Mouse (Mus musculus): ENCODE measurements around the gene Prkab2. TPM values are rescaled to one million over a fixed set of nuclear protein-coding genes. Genes with fewer than 3 reads are reported as not detected.

The Prkab2 gene
- polyA plus RNA-seq (2015; fragmentation: Nextera tagmentation; extraction: Ambion mirVana), result 4.9 and 5.1 TPM in 2 replicates

GRCm38 (mm10) chr3:97657655-97658411, at the start of gene Prkab2:
Gene Prkab2 (plus strand): TSS chr3:97658193.
- H3K27ac ChIP-seq, result peak within 1 kb of the TSS; percentile 41; the same call in 1 of the 2 replicates
- no peaks in the 10 kb centered on the region for H3K9me3 ChIP-seq
- 2% methylated on average over 49 of the region's 51 CpGs for WGBS
- peaks cover 12% of the 10 kb centered on the region for H3K4me1 ChIP-seq
- peak within 1 kb of the TSS; percentile 65 for H3K9ac ChIP-seq
- H3K4me2 ChIP-seq, result peak within 1 kb of the TSS; percentile 83
- H3K36me3 ChIP-seq, result no peaks in the 10 kb centered on the region
- peak; percentile 97 for ATAC-seq (ENCODE audit: borderline replicate concordance, extremely low read depth, low FRiP score, low TSS enrichment)
- H3K4me3 ChIP-seq, result peak within 1 kb of the TSS; percentile 76
- no peaks in the 10 kb centered on the region for H3K27me3 ChIP-seq

GRCm38 (mm10) chr3:97609201-97609844, 48.7 kb upstream of the Prkab2 start:
- Histone ChIP-seq H3K9me3 (no peaks in the 10 kb centered on the region), H3K4me1 (peaks cover 13% of the 10 kb centered on the region; the same call in 1 of the 2 replicates), H3K36me3 (no peaks in the 10 kb centered on the region), H3K27me3 (no peaks in the 10 kb centered on the region), H3K27ac (peak overlapping the region; percentile 92), H3K9ac (peak overlapping the region; percentile 77), H3K4me3 (peak overlapping the region; percentile 68), H3K4me2 (peak overlapping the region; percentile 75)
- no peak; the same call in none of the 2 replicates for ATAC-seq (ENCODE audit: borderline replicate concordance, extremely low read depth, low FRiP score, low TSS enrichment)
- 4% methylated on average over 20 of the region's 20 CpGs for WGBS

- peak; percentile 92 for ATAC-seq (ENCODE audit: borderline replicate concordance, extremely low read depth, low FRiP score, low TSS enrichment)
- peaks cover 13% of the 10 kb centered on the region; the same call in 1 of the 2 replicates for H3K4me1 ChIP-seq
- H3K4me2 ChIP-seq, result peak within 1 kb of the TSS; percentile 75
- no peaks in the 10 kb centered on the region for H3K9me3 ChIP-seq
- under 1% methylated on average over 56 of the region's 56 CpGs for WGBS
- peak within 1 kb of the TSS; percentile 92 for H3K27ac ChIP-seq
- peak within 1 kb of the TSS; percentile 68 for H3K4me3 ChIP-seq
- H3K9ac ChIP-seq, result peak within 1 kb of the TSS; percentile 77
- no peaks in the 10 kb centered on the region for H3K36me3 ChIP-seq
- no peaks in the 10 kb centered on the region for H3K27me3 ChIP-seq
Observed at GRCm38 (mm10) chr3:97609845-97610410, 48.1 kb upstream of the Prkab2 start, which contains the start of gene Chd1l. Gene Chd1l (minus strand): TSS chr3:97610203.

- no peak overlapping the region for H3K4me3 ChIP-seq
- H3K9ac ChIP-seq, result no peak overlapping the region
- ATAC-seq (ENCODE audit: borderline replicate concordance, extremely low read depth, low FRiP score, low TSS enrichment), result no peak
- no peaks in the 10 kb centered on the region for H3K9me3 ChIP-seq
- H3K27ac ChIP-seq, result no peak overlapping the region
- WGBS, result 80% methylated on average over 6 of the region's 6 CpGs
- no peak overlapping the region for H3K4me2 ChIP-seq
- H3K27me3 ChIP-seq, result no peaks in the 10 kb centered on the region
- peaks cover 13% of the 10 kb centered on the region; the same call in 1 of the 2 replicates for H3K4me1 ChIP-seq
- no peaks in the 10 kb centered on the region for H3K36me3 ChIP-seq
Observed at GRCm38 (mm10) chr3:97611021-97611420, 47.0 kb upstream of the Prkab2 start.

- no peak for ATAC-seq (ENCODE audit: borderline replicate concordance, extremely low read depth, low FRiP score, low TSS enrichment)
- 8% methylated on average over 1 of the region's 1 CpGs for WGBS
Observed at GRCm38 (mm10) chr3:97615154-97615553, 42.8 kb upstream of the Prkab2 start.

GRCm38 (mm10) chr3:97615933-97616332, 42.1 kb upstream of the Prkab2 start:
- no peaks in the 10 kb centered on the region for H3K9me3 ChIP-seq
- WGBS, result 83% methylated on average over 4 of the region's 4 CpGs
- H3K4me1 ChIP-seq, result 0 out of 2 replicates have a peak, but pooled peaks cover 4% of the 10 kb centered on the region
- no peak for ATAC-seq (ENCODE audit: borderline replicate concordance, extremely low read depth, low FRiP score, low TSS enrichment)
- H3K36me3 ChIP-seq, result no peaks in the 10 kb centered on the region
- no peaks in the 10 kb centered on the region for H3K27me3 ChIP-seq
- H3K27ac ChIP-seq, result no peak overlapping the region
- H3K4me2 ChIP-seq, result no peak overlapping the region
- no peak overlapping the region for H3K4me3 ChIP-seq
- no peak overlapping the region for H3K9ac ChIP-seq

More at GRCm38 (mm10) chr3:97615154-97615553, 42.8 kb upstream of the Prkab2 start:
- H3K4me3 ChIP-seq, result no peak overlapping the region
- H3K9me3 ChIP-seq, result no peaks in the 10 kb centered on the region
- H3K27me3 ChIP-seq, result no peaks in the 10 kb centered on the region
- no peak overlapping the region for H3K9ac ChIP-seq
- H3K36me3 ChIP-seq, result no peaks in the 10 kb centered on the region
- H3K27ac ChIP-seq, result no peak overlapping the region
- H3K4me2 ChIP-seq, result no peak overlapping the region
- peaks cover 7% of the 10 kb centered on the region; the same call in 1 of the 2 replicates for H3K4me1 ChIP-seq

- Histone ChIP-seq H3K27ac (no peak overlapping the region), H3K27me3 (no peaks in the 10 kb centered on the region), H3K9ac (no peak overlapping the region), H3K9me3 (no peaks in the 10 kb centered on the region), H3K4me3 (no peak overlapping the region), H3K4me1 (no peaks in the 10 kb centered on the region), H3K36me3 (no peaks in the 10 kb centered on the region), H3K4me2 (no peak overlapping the region)
- WGBS, result 82% methylated on average over 19 of the region's 19 CpGs
- ATAC-seq (ENCODE audit: borderline replicate concordance, extremely low read depth, low FRiP score, low TSS enrichment), result no peak; the same call in 1 of the 2 replicates
Observed at GRCm38 (mm10) chr3:97617091-97617825, 40.7 kb upstream of the Prkab2 start.

GRCm38 (mm10) chr3:97617899-97618298, 40.1 kb upstream of the Prkab2 start:
- Histone ChIP-seq H3K27me3 (no peaks in the 10 kb centered on the region), H3K4me3 (no peak overlapping the region), H3K4me1 (no peaks in the 10 kb centered on the region), H3K9ac (no peak overlapping the region), H3K27ac (no peak overlapping the region), H3K36me3 (no peaks in the 10 kb centered on the region), H3K9me3 (no peaks in the 10 kb centered on the region), H3K4me2 (no peak overlapping the region)
- WGBS, result 64% methylated on average over 8 of the region's 8 CpGs
- ATAC-seq (ENCODE audit: borderline replicate concordance, extremely low read depth, low FRiP score, low TSS enrichment), result no peak; the same call in 1 of the 2 replicates

- ATAC-seq (ENCODE audit: borderline replicate concordance, extremely low read depth, low FRiP score, low TSS enrichment), result no peak
- no peak overlapping the region for H3K4me2 ChIP-seq
- WGBS, result 92% methylated on average over 4 of the region's 4 CpGs
- no peak overlapping the region for H3K4me3 ChIP-seq
- H3K9me3 ChIP-seq, result no peaks in the 10 kb centered on the region
- H3K27ac ChIP-seq, result no peak overlapping the region
- no peaks in the 10 kb centered on the region for H3K4me1 ChIP-seq
- no peaks in the 10 kb centered on the region for H3K27me3 ChIP-seq
- H3K36me3 ChIP-seq, result no peaks in the 10 kb centered on the region
- no peak overlapping the region for H3K9ac ChIP-seq
Observed at GRCm38 (mm10) chr3:97620657-97621056, 37.3 kb upstream of the Prkab2 start.

GRCm38 (mm10) chr3:97624611-97625010, 33.4 kb upstream of the Prkab2 start:
- 35% methylated on average over 2 of the region's 2 CpGs for WGBS
- Histone ChIP-seq H3K9ac (no peak overlapping the region), H3K36me3 (no peaks in the 10 kb centered on the region), H3K4me1 (peaks cover 5% of the 10 kb centered on the region; the same call in 1 of the 2 replicates), H3K4me2 (no peak overlapping the region), H3K4me3 (no peak overlapping the region), H3K9me3 (no peaks in the 10 kb centered on the region), H3K27me3 (no peaks in the 10 kb centered on the region), H3K27ac (no peak overlapping the region)
- ATAC-seq (ENCODE audit: borderline replicate concordance, extremely low read depth, low FRiP score, low TSS enrichment), result no peak

GRCm38 (mm10) chr3:97627893-97628292, 30.1 kb upstream of the Prkab2 start:
- Histone ChIP-seq H3K4me1 (peaks cover 5% of the 10 kb centered on the region; the same call in 1 of the 2 replicates), H3K9ac (no peak overlapping the region), H3K36me3 (no peaks in the 10 kb centered on the region), H3K4me2 (peak overlapping the region; percentile 69; the same call in 1 of the 2 replicates), H3K27ac (no peak overlapping the region), H3K27me3 (no peaks in the 10 kb centered on the region), H3K4me3 (peak overlapping the region; percentile 42), H3K9me3 (no peaks in the 10 kb centered on the region)
- no peak for ATAC-seq (ENCODE audit: borderline replicate concordance, extremely low read depth, low FRiP score, low TSS enrichment)
- 61% methylated on average over 7 of the region's 7 CpGs for whole genome bisulfite sequencing
